Mouse (Mus musculus) bone marrow macrophage, adult 2 months (primary cell): Measurements from ENCODE around the gene Gbx2. TPM values are rescaled to one million over a fixed set of nuclear protein-coding genes. Genes with fewer than 3 reads are reported as not detected.

Experiments used
- H3K27ac ChIP-seq: 2 replicates; pipeline ENCODE4 v1.5.1; 2012; ENCODE audit warnings: low read depth, low read length; ENCODE audit not compliant: insufficient read depth
- H3K4me1 ChIP-seq: 2 replicates; pipeline ENCODE4 v1.6.1; 2012; ENCODE audit warnings: low read length; ENCODE audit not compliant: control insufficient read depth, insufficient read depth
- H3K4me3 ChIP-seq: 2 replicates; pipeline ENCODE4 v1.5.1; 2012; ENCODE audit warnings: mild to moderate bottlenecking, low read length, moderate library complexity; ENCODE audit not compliant: insufficient read depth
- CTCF ChIP-seq: IDR thresholded peaks from 2 replicates; pipeline ENCODE4 v1.5.1; 2012; ENCODE audit warnings: low read depth, mild to moderate bottlenecking, low read length, moderate library complexity
- POLR2A ChIP-seq: IDR thresholded peaks from 2 replicates; pipeline ENCODE4 v1.6.1; 2012; ENCODE audit warnings: mild to moderate bottlenecking, low read depth, low read length, borderline replicate concordance
- polyA plus RNA-seq: library from polyadenylated mRNA; stranded (reverse); fragments of >200 nt; gene quantifications from 2 replicates; pipeline ENCODE4 v1.2.4, GENCODE M21; 2012; ENCODE audit not compliant: missing spikeins, insufficient read depth, insufficient read length

Gbx2 gene
- polyA plus RNA-seq, 1 experiment, result not detected

DNA sequence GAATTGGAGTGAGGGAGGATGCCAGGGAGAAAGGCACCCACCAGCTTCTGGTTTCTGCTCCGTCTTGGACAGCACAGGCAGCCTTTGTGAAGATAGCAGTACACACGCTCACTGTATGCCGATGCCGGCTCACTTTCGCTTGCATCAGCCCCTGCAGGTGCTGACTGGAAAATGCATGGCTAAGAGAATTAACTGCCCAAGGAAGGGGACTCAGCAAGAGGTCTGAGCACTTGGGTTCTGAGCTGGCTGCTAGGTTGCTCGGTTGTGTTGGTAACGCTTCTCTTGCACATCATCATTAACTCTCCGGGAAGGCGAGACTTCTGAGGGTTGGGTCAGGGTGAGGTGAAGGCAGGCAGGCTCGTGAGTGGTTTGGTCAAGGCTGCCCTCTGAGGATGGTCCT lies 9.2 kb downstream of the Gbx2 start:
- no peak overlapping the region for H3K27ac ChIP-seq
- H3K4me1 ChIP-seq, result no peaks in the 10 kb centered on the region
- no peak overlapping the region for H3K4me3 ChIP-seq
- TF ChIP-seq POLR2A, result no peak
- TF ChIP-seq CTCF, result no peak

DNA sequence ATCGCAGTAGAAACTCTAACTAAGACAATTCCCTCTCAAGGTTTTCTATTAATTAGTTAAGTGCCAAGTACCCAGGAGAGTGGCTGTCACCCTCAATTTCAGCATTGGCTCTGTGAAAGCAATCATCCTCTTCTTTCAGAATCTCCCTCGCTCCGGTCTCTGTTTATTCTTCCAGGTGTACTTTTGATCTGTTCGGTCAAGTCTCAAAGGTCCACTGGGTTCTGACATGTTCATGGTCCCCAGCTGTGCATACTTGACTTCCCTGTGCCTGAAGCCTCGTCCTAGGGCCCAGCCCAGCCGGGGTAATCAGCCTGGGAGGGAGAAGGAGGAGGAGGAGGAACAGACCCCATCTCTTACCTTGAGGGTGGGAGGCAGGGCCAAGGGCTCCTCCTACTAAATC lies 11.8 kb downstream of the Gbx2 start:
- Histone ChIP-seq H3K4me1 (no peaks in the 10 kb centered on the region), H3K27ac (no peak overlapping the region), H3K4me3 (no peak overlapping the region)
- TF ChIP-seq POLR2A (no peak), CTCF (no peak)

DNA sequence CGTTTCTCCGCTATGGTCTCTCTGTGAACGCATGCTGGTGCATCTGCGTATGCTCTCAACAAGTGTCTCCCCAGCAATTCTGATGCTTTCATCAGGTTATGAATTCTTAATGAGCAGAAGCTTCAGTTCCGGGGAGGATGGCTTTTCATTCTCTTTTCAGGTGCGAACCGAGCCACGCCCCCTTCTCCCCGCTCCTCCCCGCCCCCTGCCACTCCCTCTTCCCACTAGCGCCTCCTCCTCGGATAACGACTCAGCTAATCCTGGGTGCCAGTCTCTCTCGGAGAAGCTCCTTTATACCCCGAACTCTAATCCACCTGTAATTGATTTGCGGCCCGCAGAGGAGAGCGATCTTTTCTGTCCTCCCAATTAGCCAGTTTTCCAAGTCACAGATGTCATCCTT lies 12.9 kb downstream of the Gbx2 start:
- no peak for TF ChIP-seq CTCF
- TF ChIP-seq POLR2A, result no peak
- Histone ChIP-seq H3K27ac (no peak overlapping the region), H3K4me1 (no peaks in the 10 kb centered on the region), H3K4me3 (no peak overlapping the region)

DNA sequence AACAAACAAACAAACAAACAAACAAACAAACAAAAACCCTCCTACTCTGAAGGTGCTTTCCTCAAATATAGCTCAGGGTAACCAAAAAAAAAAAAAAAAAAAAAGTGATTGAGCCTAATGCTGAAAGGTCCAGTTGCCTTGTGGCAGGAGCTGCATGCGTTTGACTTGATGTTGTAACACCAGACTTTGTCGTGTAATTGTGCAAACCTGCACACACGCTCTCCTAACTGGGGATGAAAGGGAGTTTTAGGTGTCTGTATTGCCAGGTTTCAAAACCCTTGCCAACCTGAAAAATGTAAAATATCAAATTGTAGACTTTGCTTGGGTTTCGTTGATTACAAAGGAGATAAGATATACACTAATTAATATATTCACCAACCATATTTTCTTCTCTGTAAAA lies 17.4 kb downstream of the Gbx2 start:
- TF ChIP-seq CTCF (no peak), POLR2A (no peak)
- H3K4me3 ChIP-seq, result no peak overlapping the region
- no peaks in the 10 kb centered on the region for H3K4me1 ChIP-seq
- no peak overlapping the region for H3K27ac ChIP-seq

DNA sequence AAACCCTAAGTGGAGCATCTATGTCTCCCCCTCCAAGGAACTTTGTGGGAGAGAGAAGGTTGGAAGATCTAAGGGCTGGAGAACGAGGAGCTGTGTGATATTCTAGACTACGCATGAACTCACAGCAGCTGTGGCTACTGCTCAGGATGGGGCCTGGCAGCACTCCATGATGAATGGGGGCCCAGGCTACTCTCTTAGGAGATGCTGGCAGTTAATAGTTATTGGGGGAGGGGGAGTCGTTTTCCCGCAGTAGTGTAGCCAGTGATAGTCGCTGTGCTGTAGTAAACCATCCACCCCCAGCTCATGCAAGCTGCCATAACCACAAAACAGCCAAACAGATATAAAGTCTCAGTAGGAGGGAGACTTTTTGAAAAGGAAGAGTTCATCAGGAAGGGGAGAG lies 18.6 kb downstream of the Gbx2 start:
- H3K4me1 ChIP-seq, result no peaks in the 10 kb centered on the region
- no peak overlapping the region for H3K4me3 ChIP-seq
- H3K27ac ChIP-seq, result no peak overlapping the region
- TF ChIP-seq CTCF (no peak), POLR2A (no peak)

DNA sequence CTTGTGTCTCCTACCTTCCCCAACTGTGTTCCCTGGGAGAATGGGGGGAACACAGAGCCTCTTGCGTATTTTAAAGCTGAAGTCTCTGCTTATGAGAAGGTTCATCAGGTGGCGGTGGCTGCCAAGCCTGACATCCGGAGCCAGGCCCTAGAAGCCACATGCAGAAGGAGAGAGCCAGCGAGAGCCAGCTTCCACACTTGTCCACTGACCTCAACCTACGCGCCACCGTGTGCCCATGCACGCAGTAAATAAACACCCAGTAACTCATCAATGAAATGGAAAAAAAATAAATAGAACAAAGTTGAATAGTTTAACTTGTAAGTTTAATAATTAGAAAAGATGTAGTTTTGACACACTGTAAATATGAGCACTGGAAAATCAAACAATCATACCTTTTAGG lies 21.2 kb downstream of the Gbx2 start:
- TF ChIP-seq POLR2A, result no peak
- Histone ChIP-seq H3K27ac (no peak overlapping the region), H3K4me1 (no peaks in the 10 kb centered on the region), H3K4me3 (no peak overlapping the region)

DNA sequence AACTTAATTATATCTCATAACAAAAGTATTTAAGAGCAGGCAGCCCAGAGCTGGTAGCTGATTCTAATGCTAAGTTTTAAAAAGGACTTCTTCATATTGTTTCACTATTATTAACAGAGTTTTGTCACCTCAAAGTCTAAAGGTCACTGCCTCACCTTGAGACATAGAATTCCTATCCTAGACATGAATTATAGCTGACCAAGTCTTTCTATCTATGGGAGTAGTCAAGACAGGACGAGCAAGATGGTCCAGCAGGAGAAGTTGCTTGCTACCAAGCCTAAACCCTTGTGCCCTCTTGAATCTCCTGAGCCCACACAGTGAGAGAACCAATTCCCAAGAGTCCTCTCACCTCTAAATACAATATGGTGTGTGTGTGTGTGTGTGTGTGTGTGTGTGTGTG lies 28.3 kb downstream of the Gbx2 start:
- no peak overlapping the region for H3K4me3 ChIP-seq
- TF ChIP-seq CTCF (no peak), POLR2A (no peak)
- peak overlapping the region; percentile 78 for H3K27ac ChIP-seq
- peaks cover 10% of the 10 kb centered on the region for H3K4me1 ChIP-seq

DNA sequence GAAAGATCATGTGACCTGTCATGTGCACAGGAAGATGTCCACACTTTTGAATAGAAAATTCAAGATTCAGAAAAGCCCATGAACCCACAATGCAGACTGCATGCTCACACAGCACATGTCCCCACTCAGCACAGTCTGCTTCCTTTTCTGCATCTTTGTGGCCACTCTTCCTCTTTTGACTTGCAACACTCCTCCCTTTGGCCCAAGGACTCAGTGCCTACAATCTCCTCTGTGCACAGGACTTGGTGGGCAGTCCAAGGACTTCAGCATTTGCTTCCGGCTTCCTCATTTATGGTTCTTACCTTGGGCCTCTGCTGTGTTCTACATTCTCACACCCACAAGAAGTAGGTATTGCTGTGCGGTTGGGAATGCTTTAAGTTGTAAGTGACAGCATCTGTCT lies 28.7 kb downstream of the Gbx2 start:
- peaks cover 10% of the 10 kb centered on the region for H3K4me1 ChIP-seq
- TF ChIP-seq POLR2A, result no peak
- TF ChIP-seq CTCF, result no peak
- H3K4me3 ChIP-seq, result no peak overlapping the region
- peak overlapping the region; percentile 78 for H3K27ac ChIP-seq

DNA sequence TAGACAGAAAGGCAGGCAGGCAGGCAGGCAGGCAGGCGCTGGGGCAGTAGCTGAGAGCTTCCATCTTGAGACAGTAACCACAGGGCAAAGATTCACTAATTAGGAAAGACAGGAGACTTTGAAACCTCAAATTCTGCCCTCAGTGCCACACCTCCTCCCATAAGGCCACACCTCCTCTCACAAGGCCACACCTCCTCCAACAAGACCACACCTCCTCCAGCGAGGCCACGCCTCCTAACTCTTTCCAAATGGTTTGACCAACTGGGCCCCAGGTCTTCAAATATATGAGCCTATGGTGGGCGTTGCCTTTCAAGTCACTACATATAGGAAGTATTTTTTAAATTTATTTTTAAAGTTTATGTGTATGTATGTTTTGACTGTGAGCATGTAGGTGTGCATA lies 29.6 kb downstream of the Gbx2 start:
- H3K4me3 ChIP-seq, result no peak overlapping the region
- H3K4me1 ChIP-seq, result peaks cover 10% of the 10 kb centered on the region
- TF ChIP-seq CTCF, result no peak
- no peak for TF ChIP-seq POLR2A
- peak overlapping the region; percentile 78 for H3K27ac ChIP-seq

DNA sequence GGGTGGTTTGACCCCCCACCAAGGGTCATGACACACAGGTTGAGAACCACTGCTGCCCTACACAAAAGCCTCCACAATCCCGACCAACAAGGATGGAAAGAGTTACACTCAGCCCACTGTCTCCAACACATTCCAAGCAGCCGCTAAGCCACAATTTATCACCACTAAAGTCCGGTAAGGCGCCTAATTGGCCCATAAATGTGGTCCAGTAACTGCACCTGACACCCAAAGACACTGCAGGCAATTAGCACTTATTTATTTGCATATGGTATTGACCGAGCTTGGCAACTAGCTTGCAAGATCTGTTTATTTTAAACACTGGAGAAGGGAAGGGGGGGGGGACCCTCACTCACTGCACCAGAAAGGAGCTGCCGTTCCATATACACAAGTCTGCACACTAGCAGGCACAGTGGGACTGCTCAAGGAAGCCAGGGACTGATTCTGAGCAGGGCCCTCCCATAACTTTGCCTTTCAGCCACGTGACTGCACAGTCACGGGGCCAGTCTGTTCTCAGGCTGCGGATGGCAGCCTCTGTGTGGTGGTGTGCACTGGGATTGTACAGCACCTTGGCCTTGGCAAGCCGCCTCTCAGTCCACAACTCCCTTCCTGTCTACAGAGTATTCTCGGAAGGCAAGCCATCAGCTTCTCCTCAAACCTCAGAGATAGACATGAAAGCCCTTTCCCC lies 31.1 kb downstream of the Gbx2 start:
- TF ChIP-seq POLR2A, result no peak
- TF ChIP-seq CTCF, result no peak
- H3K27ac ChIP-seq, result no peak overlapping the region
- peaks cover 10% of the 10 kb centered on the region for H3K4me1 ChIP-seq
- no peak overlapping the region for H3K4me3 ChIP-seq

DNA sequence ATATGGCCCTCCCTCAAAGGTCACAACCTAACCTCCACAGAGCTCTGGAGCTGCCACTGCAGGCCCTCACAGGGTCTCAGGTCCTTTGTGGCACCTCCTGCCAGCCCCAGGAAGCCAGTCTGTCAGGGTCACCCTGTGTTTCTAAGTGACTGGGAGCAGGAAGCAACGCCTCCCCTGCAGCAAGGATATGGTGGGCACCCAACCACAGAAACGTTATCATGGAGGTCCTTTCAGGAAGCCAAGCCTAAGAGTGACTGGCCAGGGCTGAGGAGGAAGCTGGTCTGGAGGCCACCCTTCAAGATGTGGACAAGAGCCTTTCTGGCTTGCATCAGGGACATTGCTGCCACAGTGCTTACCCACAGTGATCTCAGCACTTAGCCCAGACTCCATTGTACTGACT lies 31.9 kb downstream of the Gbx2 start:
- no peak overlapping the region for H3K27ac ChIP-seq
- peaks cover 10% of the 10 kb centered on the region for H3K4me1 ChIP-seq
- H3K4me3 ChIP-seq, result no peak overlapping the region
- TF ChIP-seq POLR2A, result no peak
- no peak for TF ChIP-seq CTCF
